Mouse (Mus musculus) heart, embryonic 13.5 days (tissue): Measurements from ENCODE around the gene Fgfr2. TPM values are rescaled to one million over a fixed set of nuclear protein-coding genes. Genes with fewer than 3 reads are reported as not detected.

Source experiments
- ATAC-seq: fragments of 200-750 bp; cut with Nextera tagmentation; 2 replicates; pipeline ENCODE4 v1.8.0; 2017; ENCODE audit warnings: moderate TSS enrichment; ENCODE audit not compliant: insufficient number of reproducible peaks, low FRiP score, low TSS enrichment; ENCODE audit errors: extremely low read depth
- H3K27ac ChIP-seq: fragments of 300-500 bp; sonication (generic); replicated peaks from 2 replicates; pipeline ENCODE4 v1.5.1; 2015; ENCODE audit warnings: moderate library complexity, mild to moderate bottlenecking, inconsistent platforms
- H3K27me3 ChIP-seq: fragments of 300-500 bp; sonication (generic); replicated peaks from 2 replicates; pipeline ENCODE4 v1.6.1; 2015; ENCODE audit warnings: mild to moderate bottlenecking, inconsistent platforms
- H3K36me3 ChIP-seq: fragments of 300-500 bp; sonication (generic); 2 replicates; pipeline ENCODE4 v1.6.1; 2015; ENCODE audit warnings: mild to moderate bottlenecking, inconsistent platforms
- H3K4me1 ChIP-seq: fragments of 300-500 bp; sonication (generic); 2 replicates; pipeline ENCODE4 v1.6.1; 2015; ENCODE audit warnings: inconsistent platforms
- H3K4me2 ChIP-seq: fragments of 300-500 bp; sonication (generic); 2 replicates; pipeline ENCODE4 v1.6.1; 2015; ENCODE audit warnings: inconsistent platforms, mild to moderate bottlenecking, moderate library complexity
- H3K4me3 ChIP-seq: fragments of 300-500 bp; sonication (generic); 2 replicates; pipeline ENCODE4 v1.5.1; 2015; ENCODE audit warnings: moderate library complexity, mild to moderate bottlenecking, inconsistent platforms
- H3K9ac ChIP-seq: fragments of 300-500 bp; sonication (generic); 2 replicates; pipeline ENCODE4 v1.6.1; 2015; ENCODE audit warnings: inconsistent platforms, mild to moderate bottlenecking, moderate library complexity
- H3K9me3 ChIP-seq: fragments of 300-500 bp; sonication (generic); 2 replicates; pipeline ENCODE4 v1.6.1; 2016; ENCODE audit warnings: inconsistent platforms
- WGBS: fragments of 180-500 bp; shearing (Covaris S2); methylation state at CpG from one replicate; pipeline ENCODE4 v1.1.7; 2015; ENCODE audit warnings: mixed read lengths; 5-methylcytosine and 5-hydroxymethylcytosine counted together
- polyA plus RNA-seq: library from polyadenylated mRNA; unstranded; fragments of >200 nt; fragmentation: Nextera tagmentation; extraction: Ambion mirVana; gene quantifications from 2 replicates; pipeline ENCODE4 v1.2.1, GENCODE M21; 2015

Gene Fgfr2
- polyA plus RNA-seq, 1 experiment from 2014 or later: 22.5 TPM

DNA sequence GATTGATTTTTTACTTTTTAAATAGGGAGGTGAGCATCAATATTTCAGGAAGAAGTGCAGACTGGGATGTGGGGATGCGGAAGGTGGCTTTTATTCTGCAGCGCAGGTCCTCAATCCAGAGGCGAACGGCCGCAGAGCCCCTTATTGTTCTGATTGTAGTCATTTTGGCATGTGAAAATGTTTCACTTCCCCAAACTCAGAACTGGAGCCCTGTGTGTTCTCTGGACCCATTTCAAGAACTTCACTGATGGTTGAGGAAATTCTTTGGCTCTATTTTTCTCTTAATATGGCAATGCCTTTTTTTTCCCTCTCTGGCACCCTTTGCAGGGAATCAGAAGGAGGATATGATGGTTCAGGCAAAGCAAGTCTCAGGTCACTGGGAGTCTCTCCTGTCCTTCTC, 2154.1 kb downstream of the Fgfr2 start:
- Histone ChIP-seq H3K27me3 (no peaks in the 10 kb centered on the region), H3K4me1 (peaks cover 53% of the 10 kb centered on the region), H3K9ac (no peak overlapping the region), H3K4me3 (no peak overlapping the region), H3K27ac (peak overlapping the region; percentile 55; the same call in 1 of the 2 replicates), H3K4me2 (no peak overlapping the region), H3K9me3 (no peaks in the 10 kb centered on the region), H3K36me3 (no peaks in the 10 kb centered on the region)
- WGBS: 70% methylated on average over 5 of the region's 5 CpGs
- no peak for ATAC-seq

DNA sequence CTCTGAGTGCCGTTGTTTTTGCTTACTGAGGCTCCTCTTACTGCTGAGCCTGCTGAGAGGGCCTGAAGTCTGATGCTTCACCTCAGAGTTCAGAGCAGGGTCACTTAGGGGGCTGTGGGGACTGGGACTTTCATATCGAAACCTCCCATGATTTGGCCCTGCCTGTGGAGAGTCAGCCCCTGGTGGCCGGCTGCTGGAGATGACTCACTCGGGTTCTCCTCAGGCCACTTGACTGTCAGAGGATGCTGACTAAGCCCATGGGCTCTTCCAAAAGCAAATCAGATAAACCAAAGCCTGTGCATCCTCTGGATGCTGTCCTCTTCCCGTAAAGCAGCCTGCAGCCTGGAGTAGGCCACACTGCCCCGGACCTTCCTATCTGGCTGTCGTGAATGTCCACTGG, 2154.6 kb downstream of the Fgfr2 start:
- Histone ChIP-seq H3K4me2 (no peak overlapping the region), H3K4me3 (no peak overlapping the region), H3K9me3 (no peaks in the 10 kb centered on the region), H3K27me3 (no peaks in the 10 kb centered on the region), H3K9ac (peak overlapping the region; percentile 8; the same call in 1 of the 2 replicates), H3K27ac (peak overlapping the region; percentile 55; the same call in 1 of the 2 replicates), H3K4me1 (peaks cover 58% of the 10 kb centered on the region), H3K36me3 (no peaks in the 10 kb centered on the region)
- ATAC-seq: no peak
- WGBS: 30% methylated on average over 7 of the region's 7 CpGs

GRCm38 (mm10) chr7:130967901-130968300, 2155.2 kb downstream of the Fgfr2 start:
- no peak for ATAC-seq
- Histone ChIP-seq H3K4me3 (no peak overlapping the region), H3K27ac (peak overlapping the region; percentile 55; the same call in 1 of the 2 replicates), H3K27me3 (no peaks in the 10 kb centered on the region), H3K4me1 (peaks cover 58% of the 10 kb centered on the region), H3K9me3 (no peaks in the 10 kb centered on the region), H3K36me3 (0 out of 2 replicates have a peak, but pooled peaks cover under 1% of the 10 kb centered on the region), H3K4me2 (no peak overlapping the region), H3K9ac (no peak overlapping the region)
- WGBS: 74% methylated on average over 6 of the region's 6 CpGs

DNA sequence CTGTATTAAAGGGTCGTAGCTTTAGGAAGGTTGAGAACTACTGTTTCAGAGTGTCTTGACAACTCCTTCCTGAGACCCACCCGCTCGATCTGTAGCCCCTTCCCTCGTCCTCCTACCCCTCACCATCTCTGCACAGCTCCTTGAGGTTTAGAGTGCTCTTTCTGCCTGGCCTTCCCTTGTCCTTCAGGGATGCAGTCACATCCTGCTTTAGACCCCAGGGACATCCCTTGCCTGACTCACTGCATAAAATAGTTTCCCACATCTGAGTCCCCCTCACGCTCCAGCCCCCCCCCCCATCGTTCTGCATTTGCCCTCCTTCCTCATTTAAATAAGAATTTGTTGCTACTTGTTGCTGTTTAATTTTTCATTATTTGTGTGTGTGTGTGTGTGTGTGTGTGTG, 2156.3 kb downstream of the Fgfr2 start:
- Histone ChIP-seq H3K27ac (no peak overlapping the region), H3K4me1 (peaks cover 62% of the 10 kb centered on the region), H3K4me2 (no peak overlapping the region), H3K9ac (no peak overlapping the region), H3K4me3 (no peak overlapping the region), H3K27me3 (no peaks in the 10 kb centered on the region), H3K36me3 (peaks cover 10% of the 10 kb centered on the region; the same call in 1 of the 2 replicates), H3K9me3 (no peaks in the 10 kb centered on the region)
- 71% methylated on average over 6 of the region's 6 CpGs for WGBS
- no peak for ATAC-seq

DNA sequence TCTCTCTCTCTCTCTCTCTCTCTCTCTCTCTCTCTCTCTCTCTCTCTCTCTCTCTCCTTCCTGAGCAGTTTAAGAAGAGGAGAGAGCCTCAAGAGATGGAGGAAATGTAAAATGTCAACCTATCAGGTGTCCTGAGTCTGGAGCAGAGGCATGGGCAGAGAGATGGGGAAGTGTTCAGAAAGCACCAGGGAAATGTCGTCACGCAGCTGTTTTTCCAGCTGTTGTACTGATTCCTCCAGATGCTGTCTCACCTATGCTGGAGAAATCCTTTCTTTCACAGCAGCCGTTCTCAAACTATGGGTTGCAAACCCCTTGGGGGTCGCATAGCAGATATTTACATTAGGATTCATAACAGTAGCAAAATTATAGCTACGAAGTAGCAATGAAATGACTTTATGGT, 2156.7 kb downstream of the Fgfr2 start:
- Histone ChIP-seq H3K27me3 (no peaks in the 10 kb centered on the region), H3K27ac (peak overlapping the region; percentile 87), H3K9me3 (no peaks in the 10 kb centered on the region), H3K4me2 (no peak overlapping the region), H3K9ac (no peak overlapping the region), H3K4me1 (peaks cover 66% of the 10 kb centered on the region), H3K4me3 (no peak overlapping the region), H3K36me3 (peaks cover 10% of the 10 kb centered on the region; the same call in 1 of the 2 replicates)
- no peak for ATAC-seq
- WGBS: 77% methylated on average over 5 of the region's 5 CpGs

- no peak overlapping the region for H3K4me2 ChIP-seq
- no peaks in the 10 kb centered on the region for H3K27me3 ChIP-seq
- peaks cover 71% of the 10 kb centered on the region for H3K4me1 ChIP-seq
- H3K36me3 ChIP-seq: peaks cover 10% of the 10 kb centered on the region; the same call in 1 of the 2 replicates
- H3K27ac ChIP-seq: peak overlapping the region; percentile 87
- no peak for ATAC-seq
- no peaks in the 10 kb centered on the region for H3K9me3 ChIP-seq
- H3K4me3 ChIP-seq: no peak overlapping the region
- H3K9ac ChIP-seq: no peak overlapping the region
- 54% methylated on average over 4 of the region's 4 CpGs for WGBS
These were observed 2157.2 kb downstream of the Fgfr2 start for GRCm38 (mm10) chr7:130965909-130966365.

- H3K9me3 ChIP-seq: no peaks in the 10 kb centered on the region
These were observed 2157.8 kb downstream of the Fgfr2 start for GRCm38 (mm10) chr7:130965396-130965795.

DNA sequence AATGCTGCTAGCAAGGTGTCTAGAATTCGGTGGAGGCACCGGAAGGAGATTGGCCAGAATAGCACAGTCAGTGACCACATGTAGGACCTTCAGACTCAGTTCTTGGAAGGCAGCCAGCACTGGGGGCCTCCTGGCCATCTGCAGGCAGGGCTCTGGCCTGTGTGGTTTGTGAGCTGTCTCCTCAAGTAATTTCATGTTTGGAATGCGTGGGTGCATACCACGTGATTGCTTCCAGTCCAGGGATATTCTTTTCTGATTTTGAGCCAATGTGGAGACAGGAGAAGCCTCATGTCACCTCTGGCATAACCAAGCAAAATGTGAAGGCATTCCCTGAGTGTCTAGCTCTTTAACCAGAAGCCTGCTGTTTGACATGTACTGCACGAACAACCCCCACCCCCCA, 2158.5 kb downstream of the Fgfr2 start:
- no peaks in the 10 kb centered on the region for H3K9me3 ChIP-seq
- H3K9ac ChIP-seq: no peak overlapping the region
- peaks cover 10% of the 10 kb centered on the region; the same call in 1 of the 2 replicates for H3K36me3 ChIP-seq
- peaks cover 82% of the 10 kb centered on the region for H3K4me1 ChIP-seq
- H3K27ac ChIP-seq: peak overlapping the region; percentile 87
- no peaks in the 10 kb centered on the region for H3K27me3 ChIP-seq
- WGBS: 8% methylated on average over 5 of the region's 5 CpGs
- ATAC-seq: peak; percentile 72
- H3K4me3 ChIP-seq: no peak overlapping the region
- H3K4me2 ChIP-seq: peak overlapping the region; percentile 7; the same call in 1 of the 2 replicates

More at GRCm38 (mm10) chr7:130965396-130965795, 2157.8 kb downstream of the Fgfr2 start:
- Histone ChIP-seq H3K36me3 (peaks cover 10% of the 10 kb centered on the region; the same call in 1 of the 2 replicates), H3K4me1 (peaks cover 77% of the 10 kb centered on the region), H3K27ac (peak overlapping the region; percentile 87), H3K27me3 (no peaks in the 10 kb centered on the region), H3K4me3 (no peak overlapping the region), H3K4me2 (no peak overlapping the region; the same call in 1 of the 2 replicates), H3K9ac (no peak overlapping the region)
- no peak for ATAC-seq
- 77% methylated on average over 4 of the region's 4 CpGs for WGBS

DNA sequence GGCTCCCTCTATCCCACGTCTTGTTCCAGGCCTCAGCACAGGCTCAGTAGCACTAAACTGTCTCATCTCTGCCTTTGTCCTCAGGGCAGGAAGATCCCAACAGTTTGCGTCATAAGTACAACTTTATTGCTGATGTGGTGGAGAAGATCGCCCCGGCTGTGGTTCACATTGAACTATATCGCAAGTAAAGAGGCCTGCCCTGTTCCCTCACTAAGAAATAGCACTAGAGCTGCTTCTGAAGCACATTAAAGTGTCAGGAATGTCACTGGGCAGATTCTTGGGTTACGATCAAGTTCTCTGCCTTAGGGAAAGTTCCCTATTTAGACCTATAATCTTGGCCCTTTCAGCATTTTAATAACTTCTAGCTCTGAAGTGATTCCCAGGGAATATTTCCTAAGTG, 2161.7 kb downstream of the Fgfr2 start:
- H3K27me3 ChIP-seq: no peaks in the 10 kb centered on the region
- WGBS: 69% methylated on average over 6 of the region's 6 CpGs
- H3K4me2 ChIP-seq: no peak overlapping the region
- no peaks in the 10 kb centered on the region for H3K9me3 ChIP-seq
- H3K4me3 ChIP-seq: no peak overlapping the region
- H3K36me3 ChIP-seq: peaks cover 10% of the 10 kb centered on the region; the same call in 1 of the 2 replicates
- H3K4me1 ChIP-seq: peaks cover 66% of the 10 kb centered on the region
- no peak for ATAC-seq
- H3K27ac ChIP-seq: peak overlapping the region; percentile 71
- no peak overlapping the region for H3K9ac ChIP-seq

DNA sequence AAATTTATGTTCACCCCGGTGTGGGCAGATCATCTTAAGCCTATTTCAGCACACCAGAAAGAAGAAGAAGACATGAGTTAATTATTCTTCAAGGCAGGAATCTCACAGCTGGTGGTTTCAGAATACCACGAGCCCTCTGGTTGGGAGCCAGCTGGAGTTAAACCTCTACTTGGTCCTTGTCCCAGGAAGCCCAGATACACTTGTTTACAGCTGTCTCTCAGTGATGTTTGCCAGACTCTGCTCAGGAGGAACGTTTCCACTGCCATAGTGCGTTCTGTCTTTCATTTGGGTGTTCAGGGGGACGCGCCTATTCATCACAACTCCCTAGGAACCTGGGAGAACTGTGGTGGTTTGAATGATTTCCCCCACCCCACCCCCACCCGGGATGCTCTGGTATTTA, 2163.3 kb downstream of the Fgfr2 start:
- 14% methylated on average over 7 of the region's 7 CpGs for WGBS
- H3K27me3 ChIP-seq: no peaks in the 10 kb centered on the region
- 0 out of 2 replicates have a peak, but pooled peaks cover 4% of the 10 kb centered on the region for H3K9me3 ChIP-seq
- H3K4me3 ChIP-seq: no peak overlapping the region
- peaks cover 10% of the 10 kb centered on the region; the same call in 1 of the 2 replicates for H3K36me3 ChIP-seq
- ATAC-seq: 0 out of 2 replicates have a peak, but pooled peaks have one; percentile 10
- peak overlapping the region; percentile 75 for H3K27ac ChIP-seq
- H3K4me1 ChIP-seq: peaks cover 51% of the 10 kb centered on the region
- peak overlapping the region; percentile 11 for H3K4me2 ChIP-seq
- no peak overlapping the region for H3K9ac ChIP-seq

DNA sequence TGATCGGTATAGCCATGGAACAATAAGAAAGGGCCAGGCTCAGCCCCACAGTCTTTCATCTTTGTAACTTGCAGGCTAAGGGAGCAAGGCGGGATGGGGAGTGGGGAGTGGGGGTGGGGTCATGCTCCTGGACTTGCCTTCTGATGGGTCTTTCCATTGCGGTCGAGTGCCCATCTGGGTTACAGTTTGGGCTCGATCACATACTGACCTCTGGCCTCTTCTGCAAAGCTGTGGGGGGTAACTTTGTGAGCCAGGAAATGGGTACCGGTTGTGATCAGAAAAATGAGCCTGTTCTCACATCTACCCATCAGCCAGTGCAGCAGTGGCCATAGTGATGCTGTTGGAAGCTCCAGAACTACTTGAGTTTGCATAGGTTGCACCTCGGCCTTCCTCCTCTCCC, 2164.6 kb downstream of the Fgfr2 start:
- ATAC-seq: no peak
- no peak overlapping the region for H3K27ac ChIP-seq
- 76% methylated on average over 7 of the region's 7 CpGs for WGBS

DNA sequence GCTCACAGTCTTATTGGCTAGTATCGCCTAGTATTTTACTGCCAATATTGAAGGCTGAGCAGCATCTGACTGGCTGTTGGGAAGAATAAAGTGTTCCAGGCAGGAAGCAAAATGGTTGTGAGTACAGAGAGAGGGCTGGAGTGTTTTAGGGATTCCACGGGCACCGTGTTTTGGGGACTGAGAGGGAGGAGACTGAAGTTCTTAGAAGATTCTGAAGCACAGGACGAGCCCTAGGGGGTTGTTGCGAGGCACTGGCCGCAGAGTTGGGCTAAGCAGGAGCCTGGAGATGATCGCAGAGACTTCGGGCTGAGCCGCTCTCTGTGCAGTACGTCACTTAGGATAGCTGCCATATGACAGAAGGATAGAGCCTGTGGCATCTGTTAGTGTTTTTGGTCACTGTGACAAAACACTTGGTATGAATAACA, 2169.0 kb downstream of the Fgfr2 start:
- Histone ChIP-seq H3K27ac (no peak overlapping the region), H3K36me3 (no peaks in the 10 kb centered on the region), H3K9ac (no peak overlapping the region), H3K9me3 (0 out of 2 replicates have a peak, but pooled peaks cover 4% of the 10 kb centered on the region), H3K4me2 (no peak overlapping the region), H3K4me3 (no peak overlapping the region), H3K4me1 (peaks cover 36% of the 10 kb centered on the region), H3K27me3 (no peaks in the 10 kb centered on the region)
- WGBS: 77% methylated on average over 10 of the region's 10 CpGs
- ATAC-seq: no peak

More for the DNA sequence above, 2164.6 kb downstream of the Fgfr2 start:
- Histone ChIP-seq H3K4me2 (no peak overlapping the region), H3K36me3 (peaks cover 10% of the 10 kb centered on the region; the same call in 1 of the 2 replicates), H3K4me1 (peaks cover 38% of the 10 kb centered on the region), H3K9me3 (0 out of 2 replicates have a peak, but pooled peaks cover 4% of the 10 kb centered on the region), H3K4me3 (no peak overlapping the region), H3K27me3 (no peaks in the 10 kb centered on the region), H3K9ac (no peak overlapping the region)
